Mouse (Mus musculus): ENCODE measurements at regions not wholly inside any gene's neighbourhood (a gene's known extent, or its start where the extent isn't known, plus 50 kb on each side); places are given as distances from the start of the nearest gene placed in this dataset.

DNA sequence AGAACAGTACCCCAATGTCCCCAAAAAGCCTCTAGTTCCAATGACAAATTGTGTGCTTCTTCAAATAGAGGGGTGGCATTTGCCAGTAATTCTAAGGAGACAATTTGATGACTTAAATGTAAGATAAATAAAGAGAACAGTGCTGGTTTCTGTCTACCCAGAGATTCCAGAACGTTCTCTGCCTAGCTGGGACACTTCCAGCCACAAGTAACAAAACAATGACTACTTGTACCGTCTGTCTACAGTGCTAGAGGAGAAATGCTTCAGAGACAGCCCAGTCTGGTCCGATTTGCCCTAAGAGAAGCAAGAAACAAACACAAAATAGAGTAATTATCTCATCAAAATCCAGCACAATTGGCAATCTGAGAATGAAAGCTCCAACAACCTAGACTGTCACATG lies 164.9 kb upstream of the Cdh5 start:
- H3K4me3 ChIP-seq (replicated peaks; ENCODE audit: control insufficient read depth, low read depth, low read length): no peak overlapping the region
- TF ChIP-seq POLR2A (IDR thresholded peaks at IDR 0.05; ENCODE audit: borderline replicate concordance, control insufficient read depth, low read depth, low read length) (no peak), CTCF (IDR thresholded peaks at IDR 0.05; ENCODE audit: control insufficient read depth, insufficient read depth, low read length) (no peak)
- no peak overlapping the region for H3K27ac ChIP-seq (ENCODE audit: control insufficient read depth, insufficient read depth, low read depth, low read length, poor library complexity)
- WGBS: 46% methylated on average over 3 of the region's 3 CpGs
- H3K4me1 ChIP-seq (ENCODE audit: control insufficient read depth, insufficient read depth, low read length): no peaks in the 10 kb centered on the region

- WGBS: 48% methylated on average over 11 of the region's 11 CpGs
- no peak overlapping the region for H3K4me3 ChIP-seq (replicated peaks; ENCODE audit: control insufficient read depth, low read depth, low read length)
- H3K4me1 ChIP-seq (ENCODE audit: control insufficient read depth, insufficient read depth, low read length): no peaks in the 10 kb centered on the region
- H3K27ac ChIP-seq (ENCODE audit: control insufficient read depth, insufficient read depth, low read depth, low read length, poor library complexity): no peak overlapping the region
- TF ChIP-seq CTCF (IDR thresholded peaks at IDR 0.05; ENCODE audit: control insufficient read depth, insufficient read depth, low read length): no peak
- no peak for TF ChIP-seq POLR2A (IDR thresholded peaks at IDR 0.05; ENCODE audit: borderline replicate concordance, control insufficient read depth, low read depth, low read length)
Observed at GRCm38 (mm10) chr8:103938283-103939230, 162.9 kb upstream of the Cdh5 start.

- no peak for TF ChIP-seq CTCF (IDR thresholded peaks at IDR 0.05; ENCODE audit: control insufficient read depth, insufficient read depth, low read length)
- 77% methylated on average over 6 of the region's 6 CpGs for WGBS
- H3K4me1 ChIP-seq (ENCODE audit: control insufficient read depth, insufficient read depth, low read length): no peaks in the 10 kb centered on the region
- no peak overlapping the region for H3K27ac ChIP-seq (ENCODE audit: control insufficient read depth, insufficient read depth, low read depth, low read length, poor library complexity)
- no peak overlapping the region for H3K4me3 ChIP-seq (replicated peaks; ENCODE audit: control insufficient read depth, low read depth, low read length)
Observed at GRCm38 (mm10) chr8:103940958-103941532, 160.4 kb upstream of the Cdh5 start.

GRCm38 (mm10) chr8:103948474-103948873 lies 153.0 kb upstream of the Cdh5 start:
- no peak for TF ChIP-seq POLR2A (IDR thresholded peaks at IDR 0.05; ENCODE audit: borderline replicate concordance, control insufficient read depth, low read depth, low read length)
- no peak for TF ChIP-seq CTCF (IDR thresholded peaks at IDR 0.05; ENCODE audit: control insufficient read depth, insufficient read depth, low read length)

GRCm38 (mm10) chr8:103950460-103950859 lies 151.0 kb upstream of the Cdh5 start:
- Histone ChIP-seq H3K27ac (ENCODE audit: control insufficient read depth, insufficient read depth, low read depth, low read length, poor library complexity) (no peak overlapping the region), H3K4me1 (ENCODE audit: control insufficient read depth, insufficient read depth, low read length) (no peaks in the 10 kb centered on the region), H3K4me3 (replicated peaks; ENCODE audit: control insufficient read depth, low read depth, low read length) (no peak overlapping the region)
- WGBS: 65% methylated on average over 4 of the region's 4 CpGs
- TF ChIP-seq CTCF (IDR thresholded peaks at IDR 0.05; ENCODE audit: control insufficient read depth, insufficient read depth, low read length) (no peak), POLR2A (IDR thresholded peaks at IDR 0.05; ENCODE audit: borderline replicate concordance, control insufficient read depth, low read depth, low read length) (no peak)

More at GRCm38 (mm10) chr8:103948474-103948873, 153.0 kb upstream of the Cdh5 start:
- WGBS: 75% methylated on average over 5 of the region's 5 CpGs
- no peak overlapping the region for H3K4me3 ChIP-seq (replicated peaks; ENCODE audit: control insufficient read depth, low read depth, low read length)
- no peak overlapping the region for H3K27ac ChIP-seq (ENCODE audit: control insufficient read depth, insufficient read depth, low read depth, low read length, poor library complexity)
- H3K4me1 ChIP-seq (ENCODE audit: control insufficient read depth, insufficient read depth, low read length): no peaks in the 10 kb centered on the region

DNA sequence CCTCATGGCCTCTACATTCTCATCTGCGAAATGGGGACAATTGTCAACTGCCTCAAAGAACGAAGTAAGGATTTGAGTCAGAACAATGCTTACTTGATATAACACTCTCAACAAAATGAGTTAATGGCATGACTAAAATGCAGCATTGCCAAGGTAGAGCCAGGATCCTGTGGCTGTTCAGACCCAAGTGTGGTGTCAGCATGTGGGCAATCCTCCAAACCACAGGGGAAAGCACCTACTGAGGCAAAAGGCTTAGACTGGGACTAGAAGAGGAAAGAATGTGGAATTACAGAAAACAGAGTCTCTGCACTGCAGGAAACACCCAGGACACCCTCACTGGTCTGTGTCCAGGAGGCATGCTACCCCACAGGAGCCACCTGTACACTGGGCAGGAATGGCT lies 147.8 kb upstream of the Cdh5 start:
- H3K27ac ChIP-seq (ENCODE audit: control insufficient read depth, insufficient read depth, low read depth, low read length, poor library complexity): no peak overlapping the region
- H3K4me3 ChIP-seq (replicated peaks; ENCODE audit: control insufficient read depth, low read depth, low read length): no peak overlapping the region
- TF ChIP-seq CTCF (IDR thresholded peaks at IDR 0.05; ENCODE audit: control insufficient read depth, insufficient read depth, low read length) (no peak), POLR2A (IDR thresholded peaks at IDR 0.05; ENCODE audit: borderline replicate concordance, control insufficient read depth, low read depth, low read length) (no peak)
- WGBS: 78% methylated on average over 2 of the region's 2 CpGs
- H3K4me1 ChIP-seq (ENCODE audit: control insufficient read depth, insufficient read depth, low read length): no peaks in the 10 kb centered on the region

DNA sequence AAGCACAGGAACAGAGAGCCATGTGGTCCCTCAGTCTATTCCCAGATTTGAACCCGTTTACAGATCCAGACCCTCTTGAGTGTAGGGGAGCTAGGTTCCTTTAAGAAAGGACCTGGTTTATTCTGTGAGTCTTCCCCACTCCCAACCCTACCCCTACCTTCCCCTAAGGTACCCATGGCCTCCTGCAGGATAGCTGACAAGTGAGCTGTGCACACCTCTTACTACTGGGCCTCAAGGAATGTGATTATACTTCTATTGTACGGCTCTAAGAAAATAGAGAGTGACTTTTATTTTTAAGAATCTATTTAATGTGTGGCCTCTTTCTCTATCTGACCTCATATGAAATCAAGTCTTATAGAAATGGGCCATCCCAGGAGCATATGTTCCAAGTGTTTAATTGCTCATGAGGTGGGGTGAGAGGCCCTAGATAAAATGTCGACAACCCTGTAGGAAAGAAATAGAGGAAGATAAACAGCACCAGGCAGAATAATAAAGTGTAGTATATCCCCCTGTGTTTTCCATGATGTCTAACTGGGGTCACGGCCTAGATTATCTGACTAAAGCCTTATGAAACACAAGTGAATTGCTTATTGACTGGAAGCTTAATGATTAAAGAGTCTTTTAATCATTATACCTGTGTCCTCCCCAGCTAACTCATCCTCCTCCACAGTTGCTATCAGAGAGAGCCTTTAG lies 145.7 kb upstream of the Cdh5 start:
- H3K4me1 ChIP-seq (ENCODE audit: control insufficient read depth, insufficient read depth, low read length): no peaks in the 10 kb centered on the region
- TF ChIP-seq POLR2A (IDR thresholded peaks at IDR 0.05; ENCODE audit: borderline replicate concordance, control insufficient read depth, low read depth, low read length) (no peak), CTCF (IDR thresholded peaks at IDR 0.05; ENCODE audit: control insufficient read depth, insufficient read depth, low read length) (no peak)
- WGBS: 76% methylated on average over 4 of the region's 4 CpGs
- H3K27ac ChIP-seq (ENCODE audit: control insufficient read depth, insufficient read depth, low read depth, low read length, poor library complexity): no peak overlapping the region
- no peak overlapping the region for H3K4me3 ChIP-seq (replicated peaks; ENCODE audit: control insufficient read depth, low read depth, low read length)

DNA sequence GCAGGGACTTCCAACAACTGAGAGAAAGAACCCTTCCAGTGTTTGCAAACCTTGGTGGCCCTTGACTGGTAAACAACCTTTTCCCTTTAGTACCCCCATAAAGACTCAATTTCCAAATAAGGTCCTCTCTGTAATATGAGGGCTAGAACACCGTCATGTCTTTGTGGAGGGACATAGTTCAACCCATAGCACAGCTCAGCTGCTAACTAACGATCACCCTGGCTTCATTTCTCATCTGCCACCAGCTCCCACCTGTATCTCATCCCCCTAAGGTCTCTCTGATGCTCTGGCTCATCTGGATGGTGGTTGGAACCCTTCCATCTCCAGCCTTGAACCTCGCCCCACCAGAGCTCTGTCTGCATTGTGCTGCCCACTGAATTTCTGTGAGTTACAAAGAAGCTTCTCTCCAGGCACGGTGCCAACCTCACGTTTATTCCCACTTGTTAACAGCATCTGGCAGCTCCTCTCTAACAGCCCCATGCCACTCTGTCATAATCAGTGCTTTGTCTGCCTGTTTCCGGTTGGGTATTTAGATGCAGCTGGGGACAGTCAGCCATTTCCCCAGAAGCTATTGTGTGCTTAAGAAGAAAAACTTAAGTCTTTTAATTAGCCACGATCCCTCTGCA lies 137.0 kb upstream of the Cdh5 start:
- no peak for TF ChIP-seq CTCF (IDR thresholded peaks at IDR 0.05; ENCODE audit: control insufficient read depth, insufficient read depth, low read length)
- no peak for TF ChIP-seq POLR2A (IDR thresholded peaks at IDR 0.05; ENCODE audit: borderline replicate concordance, control insufficient read depth, low read depth, low read length)
- WGBS: 54% methylated on average over 7 of the region's 7 CpGs
- H3K4me3 ChIP-seq (replicated peaks; ENCODE audit: control insufficient read depth, low read depth, low read length): no peak overlapping the region
- H3K4me1 ChIP-seq (ENCODE audit: control insufficient read depth, insufficient read depth, low read length): no peaks in the 10 kb centered on the region
- no peak overlapping the region for H3K27ac ChIP-seq (ENCODE audit: control insufficient read depth, insufficient read depth, low read depth, low read length, poor library complexity)

Measured in bone marrow, adult 2 months (tissue).